Mouse (Mus musculus) adrenal gland, adult 2 months (tissue): ENCODE measurements at regions not wholly inside any gene's neighbourhood (a gene's known extent, or its start where the extent isn't known, plus 50 kb on each side); places are given as distances from the start of the nearest gene placed in this dataset.
"Not testable (repeated sequence)": the region's sequence is repeated elsewhere in the genome, so short reads cannot be mapped to it uniquely, and the experiment has no call there.

Experiments
- DNase-seq: peaks from one replicate; pipeline ENCODE4 v3.0.0; 2021

GRCm38 (mm10) chr4:31225741-31226140 lies 738.2 kb upstream of the Map3k7 start:
- DNase-seq, result no peak

GRCm38 (mm10) chr4:31268825-31269495 lies 694.9 kb upstream of the Map3k7 start:
- no peak for DNase-seq

GRCm38 (mm10) chr4:31274131-31274530 lies 689.8 kb upstream of the Map3k7 start:
- DNase-seq, result no peak

- DNase-seq, result no peak
These were observed 673.5 kb upstream of the Map3k7 start for GRCm38 (mm10) chr4:31290301-31290975.

- DNase-seq, result no peak
These were observed 670.1 kb upstream of the Map3k7 start for GRCm38 (mm10) chr4:31293752-31294151.

- DNase-seq, result no peak
These were observed 666.0 kb upstream of the Map3k7 start for GRCm38 (mm10) chr4:31297848-31298247.

GRCm38 (mm10) chr4:31319269-31319668 lies 644.6 kb upstream of the Map3k7 start:
- no peak for DNase-seq

GRCm38 (mm10) chr4:31320734-31321507 lies 643.0 kb upstream of the Map3k7 start:
- no peak for DNase-seq

GRCm38 (mm10) chr4:31323816-31324215 lies 640.1 kb upstream of the Map3k7 start:
- DNase-seq, result peak; percentile 52

- DNase-seq, result no peak
These were observed 635.1 kb upstream of the Map3k7 start for GRCm38 (mm10) chr4:31328798-31329197.

GRCm38 (mm10) chr4:31331053-31331452 lies 632.8 kb upstream of the Map3k7 start:
- no peak for DNase-seq

- DNase-seq, result no peak
These were observed 628.2 kb upstream of the Map3k7 start for GRCm38 (mm10) chr4:31335686-31336085.

- DNase-seq, result no peak
These were observed 625.9 kb upstream of the Map3k7 start for GRCm38 (mm10) chr4:31337980-31338379.

GRCm38 (mm10) chr4:31343312-31344248 lies 620.3 kb upstream of the Map3k7 start:
- DNase-seq, result no peak

- not testable (repeated sequence) for DNase-seq
These were observed 609.9 kb upstream of the Map3k7 start for GRCm38 (mm10) chr4:31354046-31354445.

GRCm38 (mm10) chr4:31354953-31355352 lies 608.9 kb upstream of the Map3k7 start:
- no peak for DNase-seq

- DNase-seq, result no peak
These were observed 597.7 kb upstream of the Map3k7 start for GRCm38 (mm10) chr4:31366172-31366571.

GRCm38 (mm10) chr4:31367031-31367430 lies 596.9 kb upstream of the Map3k7 start:
- DNase-seq, result peak; percentile 53

- no peak for DNase-seq
These were observed 593.8 kb upstream of the Map3k7 start for GRCm38 (mm10) chr4:31370062-31370461.

GRCm38 (mm10) chr4:31381069-31381969 lies 582.6 kb upstream of the Map3k7 start:
- no peak for DNase-seq
